Mouse (Mus musculus) small intestine, adult 2 months (tissue): ENCODE measurements around the gene Nphp4.

Experiments used
- CTCF ChIP-seq: fragments of 200-500 bp; IDR thresholded peaks from 2 replicates; pipeline ENCODE4 v1.5.1; 2012; ENCODE audit warnings: low read depth, mild to moderate bottlenecking, control low read depth, inconsistent platforms, low read length, moderate library complexity, mixed read lengths; ENCODE audit not compliant: insufficient replicate concordance, insufficient read length; ENCODE audit errors: extremely low read depth
- POLR2A ChIP-seq: fragments of 200-500 bp; IDR thresholded peaks from 2 replicates; pipeline ENCODE4 v1.6.1; 2012; ENCODE audit warnings: low read depth, mild to moderate bottlenecking, control low read depth, inconsistent platforms, low read length, moderate library complexity

- TF ChIP-seq POLR2A: no peak
- no peak for TF ChIP-seq CTCF
Measured at GRCm38 (mm10) chr4:152447731-152448665, 28.5 kb upstream of the Nphp4 start.
